ENCODE assay signal across 18 mouse cellular contexts in the genomic region with DNA sequence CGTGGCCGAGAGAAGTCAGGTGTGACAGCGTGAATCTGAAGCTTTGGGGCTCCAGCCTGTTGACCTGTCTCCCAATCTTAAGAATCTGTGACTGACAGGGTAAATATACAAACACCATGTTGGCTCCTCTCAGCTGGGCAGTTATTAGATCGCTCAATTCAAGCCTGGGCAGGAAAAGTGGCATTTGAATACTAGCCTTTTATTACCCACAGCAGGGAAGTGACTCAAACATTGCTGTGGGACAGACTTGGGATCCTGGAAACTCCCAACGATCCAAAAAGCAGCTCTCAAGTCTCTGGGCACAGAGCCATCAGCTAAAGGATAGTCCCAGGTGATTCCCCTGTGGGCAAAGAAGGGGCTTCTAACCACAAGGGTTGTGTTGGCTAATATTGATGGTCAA. TPM values are rescaled to one million over a fixed set of nuclear protein-coding genes. Genes with fewer than 3 reads are reported as not detected.
"Had no signal": no experiment of that assay in that cellular context is flagged by ENCODE, and none has a peak within 500 bp of the region (broad histone marks: within the 10 kb centered on the region; RNA-seq: fewer than 3 reads in every experiment).

No protein-coding gene starts in this region.

- H3K9ac ChIP-seq: limb, embryonic 13.5 days; liver, embryonic 14.5 days; midbrain, embryonic 13.5 days; stomach, embryonic 15.5 days had no signal

- H3K27ac ChIP-seq: layer of hippocampus, adult 2 months; limb, embryonic 13.5 days; liver, embryonic 14.5 days; midbrain, embryonic 13.5 days; stomach, embryonic 15.5 days had no signal

- H3K9me3 ChIP-seq: limb, embryonic 13.5 days; midbrain, embryonic 13.5 days; stomach, embryonic 15.5 days had no signal

- H3K4me1 ChIP-seq: midbrain, embryonic 13.5 days; stomach, embryonic 15.5 days had no signal

- H3K27me3 ChIP-seq: midbrain, embryonic 13.5 days; stomach, embryonic 15.5 days had no signal

- ATAC-seq: midbrain, embryonic 13.5 days had no signal

- H3K36me3 ChIP-seq: limb, embryonic 13.5 days; midbrain, embryonic 13.5 days; stomach, embryonic 15.5 days had no signal

- DNase-seq: kidney, adult 18-20 months; kidney, postnatal 4 days; left cerebral cortex, postnatal 4 days; lung, adult 18-20 months; right cerebral cortex, postnatal 14 days; thymus, adult 2 months; thymus, postnatal 36 days had no signal

- H3K4me3 ChIP-seq: layer of hippocampus, adult 2 months; limb, embryonic 13.5 days; midbrain, embryonic 13.5 days; stomach, embryonic 15.5 days had no signal

- H3K4me2 ChIP-seq: limb, embryonic 13.5 days; midbrain, embryonic 13.5 days; stomach, embryonic 15.5 days had no signal

RNA-seq across cellular contexts. Expression of gene Pllp, which starts 18.5 kb away (rescaled TPM):
- total RNA-seq: megakaryocyte-erythroid progenitor cell, adult 5-6 weeks; monocyte, adult 5-6 weeks had no signal

RNA-seq across cellular contexts. Expression of gene Ccl22, which starts 30.8 kb away (rescaled TPM):
- total RNA-seq: layer of hippocampus, postnatal 10 days; left cerebral cortex, postnatal 4 days; megakaryocyte-erythroid progenitor cell, adult 5-6 weeks had no signal
- polyA plus RNA-seq: kidney, embryonic 16.5 days; limb, embryonic 13.5 days; lung, embryonic 16.5 days; midbrain, embryonic 13.5 days; neural tube, embryonic 14.5 days; stomach, embryonic 15.5 days had no signal

RNA-seq across cellular contexts. Expression of gene Cx3cl1, which starts 57.3 kb away (rescaled TPM):
- total RNA-seq: megakaryocyte-erythroid progenitor cell, adult 5-6 weeks; monocyte, adult 5-6 weeks had no signal
